Mouse (Mus musculus): ENCODE data around the gene Rnaseh2c. TPM values are rescaled to one million over a fixed set of nuclear protein-coding genes. Genes with fewer than 3 reads are reported as not detected.
A peak's percentile ranks its signal among the peaks of the same experiment; 100 is the strongest.

The Rnaseh2c gene
- polyA plus RNA-seq, 1 experiment, result 47.2 TPM

DNA sequence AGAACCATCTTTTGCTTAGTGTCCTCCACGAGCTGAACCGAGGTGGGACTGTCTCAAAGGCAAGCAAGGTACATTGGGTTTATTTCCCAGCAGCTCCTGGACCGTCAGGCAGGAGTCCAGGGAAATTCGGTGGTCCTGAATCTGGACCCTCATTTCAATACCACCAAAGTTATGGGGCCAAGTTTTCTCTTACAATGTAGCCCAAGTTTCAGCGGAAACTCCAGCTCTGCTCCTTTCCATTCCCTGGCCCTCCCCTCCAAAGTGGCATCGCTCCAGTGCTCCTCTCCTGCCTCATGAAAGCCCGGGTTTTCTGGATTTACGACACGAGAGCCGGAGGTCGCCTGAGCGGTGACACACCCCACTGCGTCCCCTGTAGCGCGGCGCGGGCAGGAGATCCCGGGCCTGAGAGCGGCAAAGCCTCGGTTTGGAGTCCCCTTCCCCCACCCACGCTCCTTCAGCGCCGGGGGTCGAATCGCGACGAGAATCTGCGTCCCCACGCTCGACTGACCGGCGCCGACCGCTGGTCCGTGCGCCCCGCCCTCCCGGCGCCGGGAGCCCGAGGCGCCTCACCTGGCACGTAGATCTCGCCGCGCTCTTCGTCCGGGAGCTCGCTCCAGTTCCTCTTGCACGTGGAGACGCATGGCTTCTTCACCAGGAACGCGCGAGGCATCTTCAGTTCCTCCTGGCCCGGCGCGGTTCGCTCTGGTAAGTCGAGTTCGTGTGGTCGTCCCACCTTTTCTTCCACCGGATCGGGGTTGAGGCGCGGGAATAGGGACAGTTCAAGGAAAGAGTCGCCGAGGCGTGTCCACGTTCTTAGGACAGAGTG, 41.8 kb upstream of the Rnaseh2c start:
- Histone ChIP-seq H3K36me3 (ENCODE audit: control insufficient read depth, insufficient read depth, low read length, poor library complexity, severe bottlenecking) (no peaks in the 10 kb centered on the region), H3K4me3 (ENCODE audit: low read depth, low read length) (peak overlapping the region; percentile 56), H3K27me3 (ENCODE audit: control insufficient read depth, insufficient read depth, low read length, poor library complexity, severe bottlenecking) (peaks cover 5% of the 10 kb centered on the region), H3K9me3 (replicated peaks; ENCODE audit: control insufficient read depth, insufficient read depth, low read length, poor library complexity, severe bottlenecking) (no peaks in the 10 kb centered on the region), H3K9ac (ENCODE audit: low read depth, poor library complexity, severe bottlenecking) (peak overlapping the region; percentile 37), H3K4me1 (ENCODE audit: control insufficient read depth, insufficient read depth, low read length) (no peaks in the 10 kb centered on the region), H3K27ac (ENCODE audit: insufficient read depth, low read length) (no peak overlapping the region)
- no peak for TF ChIP-seq POLR2A (IDR thresholded peaks at IDR 0.05; ENCODE audit: insufficient read depth, low read length)

DNA sequence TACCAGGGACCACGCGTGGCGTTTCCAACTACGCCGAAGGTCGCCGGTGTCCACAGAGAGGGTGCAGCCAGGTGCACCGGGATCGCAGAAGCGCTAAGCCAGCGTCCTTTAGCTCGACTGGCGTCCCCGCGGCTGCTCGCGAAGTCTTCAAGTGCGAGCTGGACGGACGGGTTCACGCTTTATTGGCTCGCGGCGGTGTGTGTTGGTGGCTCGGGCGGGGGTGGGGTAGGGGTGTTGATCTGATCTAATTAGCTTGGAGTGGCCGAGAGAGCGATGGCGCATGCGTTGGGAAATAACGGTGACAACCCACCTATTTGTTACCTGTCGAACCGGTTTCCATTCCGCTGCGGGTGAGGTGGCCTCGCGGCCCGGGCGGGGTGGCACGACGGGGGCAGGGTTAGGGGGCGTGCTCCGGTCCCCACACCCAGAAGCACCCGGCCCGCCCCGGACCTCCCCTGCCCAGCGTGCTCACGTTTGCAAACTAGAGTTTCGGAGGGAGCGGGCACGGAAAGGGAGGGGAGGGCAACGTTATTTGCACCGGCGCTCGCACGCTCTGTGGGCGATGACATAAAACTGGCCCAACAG, 41.1 kb upstream of the Rnaseh2c start, which contains the start of gene Ovol1:
Gene Ovol1, minus strand, starts transcription at position 190 of the 585 bp plus-strand sequence.
- H3K4me1 ChIP-seq (ENCODE audit: control insufficient read depth, insufficient read depth, low read length), result no peaks in the 10 kb centered on the region
- no peaks in the 10 kb centered on the region for H3K9me3 ChIP-seq (replicated peaks; ENCODE audit: control insufficient read depth, insufficient read depth, low read length, poor library complexity, severe bottlenecking)
- H3K27me3 ChIP-seq (ENCODE audit: control insufficient read depth, insufficient read depth, low read length, poor library complexity, severe bottlenecking), result peaks cover 5% of the 10 kb centered on the region
- H3K4me3 ChIP-seq (ENCODE audit: low read depth, low read length), result peak within 1 kb of the TSS; percentile 56
- H3K36me3 ChIP-seq (ENCODE audit: control insufficient read depth, insufficient read depth, low read length, poor library complexity, severe bottlenecking), result no peaks in the 10 kb centered on the region
- no peak within 1 kb of the TSS for H3K27ac ChIP-seq (ENCODE audit: insufficient read depth, low read length)
- H3K9ac ChIP-seq (ENCODE audit: low read depth, poor library complexity, severe bottlenecking), result peak within 1 kb of the TSS; percentile 37
- no peak for TF ChIP-seq EP300 (IDR thresholded peaks at IDR 0.05; ENCODE audit: insufficient read depth, low read depth, low read length)
- no peak for TF ChIP-seq CTCF (IDR thresholded peaks at IDR 0.05; ENCODE audit: low read depth, low read length)
- TF ChIP-seq POLR2A (IDR thresholded peaks at IDR 0.05; ENCODE audit: insufficient read depth, low read length), result no peak

DNA sequence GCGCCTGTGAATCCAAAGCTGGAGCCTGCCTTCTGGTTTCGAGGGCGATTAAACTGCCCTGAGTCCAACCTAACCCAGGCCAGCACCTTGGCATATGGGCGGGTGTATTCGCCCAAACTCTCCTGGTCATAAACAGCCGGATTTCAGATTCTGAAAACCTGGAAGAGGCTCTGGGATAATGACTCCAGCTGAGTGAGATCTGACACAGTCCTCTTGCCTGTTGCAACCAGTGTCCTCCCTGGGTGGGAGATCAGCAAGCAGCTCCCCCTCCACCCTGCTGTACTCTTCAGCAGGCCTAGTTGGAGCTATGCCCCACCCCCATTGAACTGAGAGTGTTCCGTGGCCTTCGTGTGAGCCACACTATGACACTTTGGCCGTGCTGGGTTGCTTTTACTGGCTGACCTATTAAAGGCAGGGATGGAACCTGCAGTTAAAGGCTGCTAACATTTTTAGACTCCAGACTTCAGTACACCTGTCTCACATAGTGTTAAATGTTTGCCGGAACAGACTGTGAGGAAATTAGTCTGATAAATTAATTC, 40.4 kb upstream of the Rnaseh2c start:
- Histone ChIP-seq H3K4me1 (ENCODE audit: control insufficient read depth, insufficient read depth, low read length) (no peaks in the 10 kb centered on the region), H3K27me3 (ENCODE audit: control insufficient read depth, insufficient read depth, low read length, poor library complexity, severe bottlenecking) (peaks cover 5% of the 10 kb centered on the region), H3K9me3 (replicated peaks; ENCODE audit: control insufficient read depth, insufficient read depth, low read length, poor library complexity, severe bottlenecking) (no peaks in the 10 kb centered on the region), H3K9ac (ENCODE audit: low read depth, poor library complexity, severe bottlenecking) (peak overlapping the region; percentile 37; the same call in 1 of the 2 replicates), H3K4me3 (ENCODE audit: low read depth, low read length) (peak overlapping the region; percentile 56), H3K36me3 (ENCODE audit: control insufficient read depth, insufficient read depth, low read length, poor library complexity, severe bottlenecking) (no peaks in the 10 kb centered on the region), H3K27ac (ENCODE audit: insufficient read depth, low read length) (no peak overlapping the region)
- no peak for TF ChIP-seq CTCF (IDR thresholded peaks at IDR 0.05; ENCODE audit: low read depth, low read length)
- TF ChIP-seq EP300 (IDR thresholded peaks at IDR 0.05; ENCODE audit: insufficient read depth, low read depth, low read length), result no peak
- TF ChIP-seq POLR2A (IDR thresholded peaks at IDR 0.05; ENCODE audit: insufficient read depth, low read length), result no peak

DNA sequence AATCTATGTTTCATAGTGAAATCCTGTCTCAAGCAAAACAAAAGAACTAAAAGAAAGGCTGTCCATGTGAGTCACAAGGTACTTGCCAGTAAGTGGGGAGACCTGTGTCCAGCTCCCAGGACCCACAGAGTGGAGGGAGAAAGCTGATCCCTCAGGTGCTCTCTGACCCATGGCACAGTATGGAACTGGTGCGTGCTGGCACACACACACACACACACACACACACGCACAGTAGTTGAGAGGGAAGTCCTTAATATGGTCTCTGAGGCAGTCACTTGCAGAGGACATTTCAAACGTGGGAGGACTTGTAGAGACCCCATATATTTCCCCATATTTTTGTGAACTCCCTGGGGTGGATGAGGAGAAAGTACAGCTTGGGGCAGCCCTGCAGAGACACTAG, 39.8 kb upstream of the Rnaseh2c start:
- H3K9me3 ChIP-seq (replicated peaks; ENCODE audit: control insufficient read depth, insufficient read depth, low read length, poor library complexity, severe bottlenecking), result no peaks in the 10 kb centered on the region
- H3K4me3 ChIP-seq (ENCODE audit: low read depth, low read length), result no peak overlapping the region
- H3K4me1 ChIP-seq (ENCODE audit: control insufficient read depth, insufficient read depth, low read length), result no peaks in the 10 kb centered on the region
- no peaks in the 10 kb centered on the region for H3K36me3 ChIP-seq (ENCODE audit: control insufficient read depth, insufficient read depth, low read length, poor library complexity, severe bottlenecking)
- TF ChIP-seq POLR2A (IDR thresholded peaks at IDR 0.05; ENCODE audit: insufficient read depth, low read length), result no peak
- no peak for TF ChIP-seq CTCF (IDR thresholded peaks at IDR 0.05; ENCODE audit: low read depth, low read length)
- no peak for TF ChIP-seq EP300 (IDR thresholded peaks at IDR 0.05; ENCODE audit: insufficient read depth, low read depth, low read length)
- no peak overlapping the region for H3K27ac ChIP-seq (ENCODE audit: insufficient read depth, low read length)
- peaks cover 5% of the 10 kb centered on the region for H3K27me3 ChIP-seq (ENCODE audit: control insufficient read depth, insufficient read depth, low read length, poor library complexity, severe bottlenecking)
- H3K9ac ChIP-seq (ENCODE audit: low read depth, poor library complexity, severe bottlenecking), result no peak overlapping the region

DNA sequence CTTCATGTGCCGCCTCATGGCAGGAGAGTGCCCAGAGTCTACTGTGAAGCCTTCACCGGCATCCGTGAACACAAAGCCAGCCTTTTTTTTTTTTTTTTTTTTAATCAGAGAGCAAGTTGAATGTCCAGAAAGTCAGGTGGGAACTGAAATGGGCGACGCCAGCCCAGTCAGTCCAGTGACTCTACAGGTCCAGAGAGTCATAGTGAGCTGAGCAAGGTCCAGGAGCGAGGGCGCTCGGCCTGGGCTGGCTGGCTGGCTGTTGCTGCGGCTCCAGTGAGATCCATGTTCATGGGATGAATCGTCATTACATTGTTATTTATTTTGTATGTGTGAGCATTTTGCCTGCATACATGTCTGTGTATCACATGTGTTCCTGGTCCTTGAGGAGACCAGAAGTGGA, 38.9 kb upstream of the Rnaseh2c start:
- H3K27ac ChIP-seq (ENCODE audit: insufficient read depth, low read length), result no peak overlapping the region
- no peaks in the 10 kb centered on the region for H3K36me3 ChIP-seq (ENCODE audit: control insufficient read depth, insufficient read depth, low read length, poor library complexity, severe bottlenecking)
- no peaks in the 10 kb centered on the region for H3K9me3 ChIP-seq (replicated peaks; ENCODE audit: control insufficient read depth, insufficient read depth, low read length, poor library complexity, severe bottlenecking)
- H3K4me1 ChIP-seq (ENCODE audit: control insufficient read depth, insufficient read depth, low read length), result no peaks in the 10 kb centered on the region
- no peak overlapping the region for H3K4me3 ChIP-seq (ENCODE audit: low read depth, low read length)
- no peak overlapping the region for H3K9ac ChIP-seq (ENCODE audit: low read depth, poor library complexity, severe bottlenecking)
- H3K27me3 ChIP-seq (ENCODE audit: control insufficient read depth, insufficient read depth, low read length, poor library complexity, severe bottlenecking), result peaks cover 5% of the 10 kb centered on the region
- TF ChIP-seq CTCF (IDR thresholded peaks at IDR 0.05; ENCODE audit: low read depth, low read length), result no peak
- TF ChIP-seq EP300 (IDR thresholded peaks at IDR 0.05; ENCODE audit: insufficient read depth, low read depth, low read length), result no peak
- TF ChIP-seq POLR2A (IDR thresholded peaks at IDR 0.05; ENCODE audit: insufficient read depth, low read length), result no peak

DNA sequence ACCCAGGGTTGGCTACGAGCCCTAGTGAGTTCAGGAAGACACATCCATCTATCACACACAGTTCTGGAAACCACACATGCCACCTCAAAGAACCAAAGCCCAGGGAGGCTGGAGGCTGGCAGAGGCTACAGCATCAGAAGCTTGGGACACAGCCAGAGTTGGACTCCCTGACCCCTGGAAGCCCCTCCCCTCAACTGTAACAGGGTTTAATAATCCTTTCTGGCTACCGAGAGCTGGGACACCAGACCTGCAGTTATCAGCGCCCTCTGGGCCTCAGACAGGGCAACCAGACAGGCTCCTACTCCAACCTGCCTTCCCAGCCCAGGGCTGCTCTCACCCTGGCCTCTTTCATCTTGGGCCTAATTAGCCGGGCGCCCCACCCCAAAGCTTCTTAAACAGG, 35.4 kb upstream of the Rnaseh2c start:
- Histone ChIP-seq H3K36me3 (ENCODE audit: control insufficient read depth, insufficient read depth, low read length, poor library complexity, severe bottlenecking) (no peaks in the 10 kb centered on the region), H3K9ac (ENCODE audit: low read depth, poor library complexity, severe bottlenecking) (no peak overlapping the region; the same call in 1 of the 2 replicates), H3K27ac (ENCODE audit: insufficient read depth, low read length) (no peak overlapping the region), H3K27me3 (ENCODE audit: control insufficient read depth, insufficient read depth, low read length, poor library complexity, severe bottlenecking) (no peaks in the 10 kb centered on the region), H3K4me1 (ENCODE audit: control insufficient read depth, insufficient read depth, low read length) (no peaks in the 10 kb centered on the region), H3K9me3 (replicated peaks; ENCODE audit: control insufficient read depth, insufficient read depth, low read length, poor library complexity, severe bottlenecking) (no peaks in the 10 kb centered on the region), H3K4me3 (ENCODE audit: low read depth, low read length) (no peak overlapping the region)
- TF ChIP-seq POLR2A (IDR thresholded peaks at IDR 0.05; ENCODE audit: insufficient read depth, low read length), result no peak
- no peak for TF ChIP-seq EP300 (IDR thresholded peaks at IDR 0.05; ENCODE audit: insufficient read depth, low read depth, low read length)
- TF ChIP-seq CTCF (IDR thresholded peaks at IDR 0.05; ENCODE audit: low read depth, low read length), result no peak
